Mouse (Mus musculus) thymus, postnatal 0 days (tissue): ENCODE measurements around the gene Fgfr2. TPM values are rescaled to one million over a fixed set of nuclear protein-coding genes. Genes with fewer than 3 reads are reported as not detected.

Source experiments
- DNase-seq: peaks from one replicate; pipeline ENCODE4 v3.0.0-alpha.2; 2015; ENCODE audit warnings: low spot score
- polyA plus RNA-seq: library from polyadenylated mRNA; unstranded; fragments of >200 nt; fragmentation: Nextera tagmentation; extraction: Ambion mirVana; gene quantifications from 2 replicates; pipeline ENCODE4 v1.2.1, GENCODE M21; 2015

The Fgfr2 gene
- polyA plus RNA-seq, 1 experiment from 2014 or later, result 23.6 TPM

DNA sequence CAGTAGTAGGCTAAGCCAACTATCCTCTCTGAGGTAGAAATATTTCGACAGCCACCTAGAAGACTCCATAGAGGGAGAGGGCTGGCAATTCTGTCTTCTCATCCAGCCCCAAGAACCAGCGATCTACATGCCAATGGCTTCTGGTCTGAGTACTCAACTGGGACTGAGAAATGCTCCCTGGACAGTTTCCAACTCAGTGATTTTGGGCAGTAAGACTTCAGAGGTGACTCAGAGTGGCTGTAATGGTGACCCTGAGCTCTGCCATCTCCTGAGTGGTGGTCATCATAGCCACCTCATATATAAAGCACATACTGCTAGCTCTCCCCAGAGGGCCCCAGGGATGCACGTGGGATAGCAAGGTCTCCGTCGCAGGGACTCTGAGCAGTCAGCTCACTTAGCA lies 1055.6 kb downstream of the Fgfr2 start:
- no peak for DNase-seq

DNA sequence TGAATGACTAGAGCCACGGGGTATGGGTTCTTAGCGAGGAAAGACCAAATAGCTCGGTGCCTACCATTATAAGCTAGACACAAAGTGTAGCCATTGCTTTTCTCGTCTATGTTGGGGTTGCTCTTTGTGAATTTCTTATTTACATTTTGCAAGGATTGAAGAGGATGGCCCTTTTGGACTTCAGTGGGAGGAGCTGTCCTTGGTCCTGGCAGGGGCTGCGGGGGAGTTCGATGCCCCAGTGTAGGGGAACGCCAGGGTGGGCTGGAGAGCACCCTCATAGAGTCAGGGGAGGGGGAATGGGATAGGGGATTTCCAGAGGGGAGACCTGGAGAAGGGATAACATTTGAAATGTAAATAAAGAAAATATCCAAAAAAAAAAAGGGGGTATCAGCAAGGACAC lies 1063.0 kb downstream of the Fgfr2 start:
- DNase-seq, result no peak

DNA sequence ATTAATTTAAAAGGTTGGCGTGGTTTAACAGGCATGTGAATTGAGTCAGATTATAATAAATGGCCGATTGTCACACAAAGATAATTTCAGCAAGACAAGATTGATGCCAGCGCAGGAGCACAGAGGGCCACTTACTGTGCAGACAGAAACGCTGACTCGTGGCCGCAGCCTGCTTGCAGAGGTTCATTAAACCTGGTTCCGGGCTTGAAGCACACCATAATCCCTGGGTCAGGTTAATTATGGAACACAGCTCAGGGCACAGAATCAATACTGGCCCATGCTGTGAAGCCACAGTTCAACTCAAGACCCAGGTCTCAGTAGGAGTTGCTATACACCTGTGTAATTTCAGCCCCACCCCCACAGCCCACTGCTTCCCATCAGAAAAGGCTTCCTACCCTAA lies 1066.6 kb downstream of the Fgfr2 start:
- DNase-seq, result no peak

DNA sequence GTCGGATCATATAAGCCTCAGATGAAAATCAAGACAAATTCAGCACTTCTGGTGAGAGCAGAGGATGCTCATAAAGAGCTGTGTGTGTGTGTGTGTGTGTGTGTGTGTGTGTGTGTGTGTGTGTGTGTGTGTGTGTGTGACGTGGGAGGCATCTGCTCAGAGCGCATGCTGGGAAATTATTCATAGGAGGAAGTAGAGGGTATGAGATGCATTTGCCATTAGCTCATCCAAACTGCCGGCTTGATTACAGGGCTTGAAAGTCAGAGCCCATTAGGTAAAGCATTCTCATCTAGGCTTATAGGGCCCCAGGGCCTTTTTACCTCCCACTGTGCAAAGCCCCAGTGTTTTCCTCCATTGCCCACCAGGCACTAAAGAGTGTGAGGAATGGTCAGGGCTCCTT lies 1076.5 kb downstream of the Fgfr2 start:
- no peak for DNase-seq

DNA sequence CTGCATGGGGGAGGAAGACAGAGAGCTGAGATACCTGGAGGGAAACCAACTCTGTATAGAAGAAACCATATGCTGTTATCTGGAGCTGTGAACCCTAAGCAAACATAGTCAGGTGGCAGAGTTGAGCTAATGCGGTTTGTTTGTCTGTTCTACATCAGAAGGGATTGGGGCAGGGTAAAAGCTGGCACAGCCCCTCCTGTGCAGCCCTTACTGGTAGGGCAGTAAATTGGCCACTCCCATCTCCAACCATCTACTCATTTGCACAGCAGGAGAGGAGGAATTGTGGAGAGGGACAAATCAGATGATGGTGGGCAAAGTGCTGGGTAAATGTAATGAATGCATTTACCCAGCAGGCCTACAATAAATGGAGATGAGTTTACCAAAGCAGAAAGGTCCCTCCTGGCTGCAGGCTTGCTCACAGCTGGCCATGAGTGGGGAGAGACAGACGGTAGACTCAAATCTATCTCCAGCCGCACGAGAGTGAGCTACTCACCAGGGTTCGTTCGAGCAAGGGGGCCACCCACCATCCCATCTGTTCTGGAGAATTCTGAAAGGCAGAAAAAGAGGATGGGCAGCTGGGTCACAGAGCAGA lies 1091.1 kb downstream of the Fgfr2 start:
- DNase-seq, result no peak

DNA sequence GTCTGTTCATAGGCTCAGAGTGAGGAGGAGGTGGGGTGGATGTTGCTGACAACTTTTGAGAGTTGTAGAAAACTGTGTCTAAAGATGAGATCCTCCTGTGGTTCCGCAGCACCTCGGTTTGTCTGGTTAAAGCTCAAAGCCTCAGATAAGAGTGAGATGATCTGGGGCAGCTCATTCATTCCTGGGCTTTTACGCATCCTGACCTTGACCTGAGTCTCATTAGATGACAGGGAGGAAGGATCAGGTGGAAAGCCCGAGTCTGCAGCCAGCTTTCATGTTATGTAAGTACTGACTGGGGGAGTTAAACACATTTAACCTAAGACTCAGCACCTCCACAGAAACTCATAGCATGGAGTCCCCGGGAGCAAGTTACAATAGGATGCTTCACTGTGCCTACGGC lies 1096.5 kb downstream of the Fgfr2 start:
- DNase-seq, result no peak

DNA sequence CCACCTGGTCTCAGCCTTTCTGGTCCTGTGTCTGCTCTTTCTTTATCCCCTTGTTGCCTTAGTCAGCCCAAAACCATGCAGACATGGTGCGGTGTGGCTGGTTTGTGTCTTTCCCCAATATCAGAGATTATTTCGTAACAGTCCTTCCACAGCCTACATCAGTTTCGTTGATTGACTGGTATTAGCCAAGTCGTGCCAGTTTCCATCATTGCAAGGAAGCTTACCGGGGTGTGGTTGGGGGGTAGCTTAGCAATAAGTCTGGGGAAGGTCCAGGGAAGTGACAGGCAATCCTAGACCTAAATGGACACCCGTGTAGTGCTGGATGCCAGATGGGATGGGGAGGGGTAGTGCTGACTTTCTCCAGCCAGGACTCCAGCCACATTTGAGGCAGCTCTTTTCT lies 1097.6 kb downstream of the Fgfr2 start:
- no peak for DNase-seq

DNA sequence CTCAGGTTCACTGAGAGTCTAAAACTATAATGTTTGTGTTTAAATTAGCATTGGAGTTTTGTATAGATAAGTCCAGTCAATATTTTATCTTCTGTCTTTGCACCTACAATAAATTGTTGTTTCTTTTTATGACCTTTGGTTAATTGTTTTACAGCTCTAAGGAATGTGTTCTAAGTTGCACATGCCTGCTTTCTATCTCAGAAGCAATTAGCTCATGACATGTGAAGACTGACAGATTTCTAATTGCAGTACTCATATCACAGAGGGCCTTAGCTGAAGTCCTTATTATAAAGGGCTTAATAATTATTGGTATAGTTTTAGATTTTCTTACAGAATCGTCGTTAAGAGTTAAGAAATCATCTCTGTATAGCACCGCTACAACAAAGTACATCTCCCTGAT lies 1107.2 kb downstream of the Fgfr2 start:
- DNase-seq, result no peak

DNA sequence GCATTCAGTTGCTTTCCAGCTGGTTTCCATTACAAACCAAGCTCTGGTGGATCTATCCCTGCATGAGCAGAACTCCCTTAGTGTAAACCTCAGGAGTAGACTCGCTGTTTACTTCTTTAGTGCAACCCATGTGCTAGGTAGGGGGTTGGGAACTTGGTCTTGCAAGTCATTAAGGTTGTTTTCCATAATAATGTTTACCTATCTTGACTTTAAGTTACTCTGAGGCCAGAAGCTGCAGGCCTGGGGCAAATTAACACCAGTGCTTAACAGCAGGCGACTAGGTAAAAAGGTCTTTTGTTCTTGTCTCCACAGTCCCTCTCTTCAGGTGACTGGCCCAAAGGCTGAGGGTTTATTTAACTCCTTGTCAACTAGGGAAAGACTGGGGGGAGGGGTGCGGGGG lies 1108.0 kb downstream of the Fgfr2 start:
- no peak for DNase-seq

DNA sequence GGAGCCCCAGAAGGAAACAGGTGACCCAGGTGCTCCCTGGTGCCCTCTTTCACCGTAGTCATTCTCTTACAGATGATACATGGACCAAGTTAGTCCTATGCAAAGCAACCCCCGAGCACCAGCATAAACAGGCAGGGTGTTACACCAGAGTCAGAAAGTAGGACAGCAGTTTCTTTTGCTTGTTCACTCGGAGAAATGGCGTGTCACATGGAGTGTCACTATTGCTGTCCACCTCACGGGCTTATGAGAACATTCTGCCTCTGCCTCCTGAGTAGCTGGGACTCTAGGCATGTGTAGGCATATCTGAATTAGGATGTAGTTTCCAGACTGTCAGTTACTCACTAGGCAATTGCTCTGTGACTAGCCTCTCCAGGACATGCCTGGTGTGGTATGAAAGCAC lies 1109.2 kb downstream of the Fgfr2 start:
- no peak for DNase-seq

DNA sequence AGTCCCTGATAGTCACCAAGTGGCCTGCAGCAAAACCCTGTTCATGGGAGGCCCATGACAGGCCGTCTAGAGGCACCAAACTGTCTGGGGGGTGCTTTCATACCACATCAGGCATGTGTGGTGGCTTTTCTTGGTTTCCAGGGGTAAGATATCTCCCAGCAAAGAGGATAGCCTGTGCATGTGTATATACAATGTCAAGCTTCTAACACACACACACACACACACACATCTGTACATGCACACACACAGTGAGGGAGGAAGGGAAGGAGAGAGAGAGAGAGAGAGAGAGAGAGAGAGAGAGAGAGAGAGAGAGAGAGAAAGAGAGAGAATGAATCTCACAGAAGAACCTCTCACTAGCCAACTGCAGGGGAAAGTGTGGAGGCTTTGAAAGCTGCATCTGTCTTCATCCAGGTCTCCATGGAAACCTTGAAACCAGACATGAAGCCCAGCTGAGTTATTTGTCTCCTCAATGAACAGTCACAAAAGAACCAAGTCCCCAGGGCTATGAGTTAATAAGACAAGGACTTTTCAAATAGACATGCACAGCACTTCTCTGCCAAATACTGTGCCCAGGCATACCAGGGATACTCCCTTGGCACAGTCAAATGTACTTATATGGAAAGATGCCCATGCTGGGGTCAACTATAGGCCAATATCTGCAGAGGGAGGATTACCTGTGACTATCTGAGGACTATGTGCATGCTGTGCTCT lies 1110.0 kb downstream of the Fgfr2 start:
- DNase-seq, result no peak

DNA sequence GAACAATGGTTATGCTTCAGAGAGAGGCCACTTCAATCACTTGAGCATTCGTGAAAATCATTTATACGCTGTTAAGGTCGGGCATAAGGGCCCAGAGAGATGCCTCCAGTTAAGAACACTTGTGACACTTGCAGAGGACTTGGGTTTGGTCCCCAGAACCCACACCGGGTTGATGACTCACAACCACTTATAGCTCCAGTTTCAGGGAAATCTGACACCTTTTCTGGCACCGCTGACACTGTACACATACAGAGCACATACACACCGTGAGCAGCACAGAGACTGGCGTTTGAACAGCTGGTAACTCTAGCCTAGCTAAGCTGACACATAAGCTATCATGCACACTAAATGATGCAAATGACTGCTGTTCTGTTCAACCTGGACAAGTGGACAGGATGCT lies 1114.1 kb downstream of the Fgfr2 start:
- DNase-seq, result no peak

DNA sequence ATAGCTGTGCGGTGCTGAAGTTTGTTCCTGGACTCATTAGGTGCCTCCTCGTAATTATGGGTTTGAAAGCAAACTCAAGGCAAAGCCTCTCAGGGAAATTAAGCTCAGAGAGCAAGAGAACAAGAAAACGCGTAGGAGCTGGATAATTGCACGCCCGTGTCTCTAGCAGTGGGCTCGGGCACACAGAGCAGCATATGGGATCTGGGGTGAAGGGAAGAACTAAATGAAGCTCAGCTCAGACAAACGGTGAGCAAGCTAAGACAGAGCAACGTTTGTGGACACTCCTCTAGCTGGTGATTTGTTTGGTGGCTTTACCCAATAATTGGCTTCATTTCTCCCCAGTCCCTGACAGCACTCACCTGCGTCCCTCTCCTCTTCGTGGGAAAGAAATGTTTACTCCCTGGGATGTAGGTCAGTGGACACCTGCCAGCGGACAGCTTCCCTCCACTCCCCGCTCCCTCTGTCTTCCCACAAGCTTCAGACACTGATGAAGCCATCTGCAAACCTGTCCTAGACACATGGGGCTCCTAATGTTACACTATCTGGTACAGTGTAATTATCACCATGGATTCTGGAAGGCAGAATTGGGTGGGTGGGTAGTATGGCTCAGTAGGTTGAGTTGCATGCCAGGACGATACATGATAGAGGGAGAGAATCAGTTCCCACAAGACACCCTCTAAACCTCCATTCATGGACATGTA lies 1117.0 kb downstream of the Fgfr2 start:
- DNase-seq, result no peak

DNA sequence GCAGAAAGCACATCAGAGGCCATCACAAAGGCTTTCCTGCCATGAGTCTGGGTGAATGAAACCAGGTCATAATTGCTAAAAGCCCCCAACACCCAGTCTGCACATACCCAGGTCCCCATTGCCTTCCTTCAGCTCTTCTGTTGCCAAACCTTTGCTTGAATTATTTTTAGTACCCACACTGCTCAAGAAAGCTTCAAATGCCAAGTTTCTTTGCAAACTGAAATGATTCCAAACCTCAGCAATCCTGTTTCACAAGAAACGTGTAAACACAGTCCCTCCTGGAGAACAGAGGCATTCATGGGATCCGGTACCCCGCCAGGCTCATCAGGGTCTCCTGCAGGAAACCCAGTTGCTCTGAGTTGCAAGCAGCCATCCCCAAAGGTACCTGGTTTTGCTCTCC lies 1130.3 kb downstream of the Fgfr2 start:
- DNase-seq, result no peak

DNA sequence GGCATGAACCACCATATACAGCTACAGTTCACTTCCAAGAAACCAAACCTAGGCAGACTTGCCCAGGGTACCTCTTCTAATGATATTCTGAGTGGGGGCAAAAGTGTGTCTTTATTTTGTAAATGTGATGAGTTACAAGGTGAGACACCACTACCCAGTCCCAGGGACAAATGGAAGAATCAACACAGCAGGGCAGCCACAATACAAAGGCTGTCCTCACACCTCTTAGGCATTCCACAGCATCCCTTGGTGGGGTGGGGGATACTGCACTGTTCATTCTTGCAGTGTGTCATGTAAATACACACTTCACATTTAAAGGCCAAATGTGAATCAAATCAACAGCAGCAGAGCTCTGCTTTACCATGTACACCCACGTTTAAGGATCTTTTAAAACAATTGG lies 1130.9 kb downstream of the Fgfr2 start:
- DNase-seq, result no peak

DNA sequence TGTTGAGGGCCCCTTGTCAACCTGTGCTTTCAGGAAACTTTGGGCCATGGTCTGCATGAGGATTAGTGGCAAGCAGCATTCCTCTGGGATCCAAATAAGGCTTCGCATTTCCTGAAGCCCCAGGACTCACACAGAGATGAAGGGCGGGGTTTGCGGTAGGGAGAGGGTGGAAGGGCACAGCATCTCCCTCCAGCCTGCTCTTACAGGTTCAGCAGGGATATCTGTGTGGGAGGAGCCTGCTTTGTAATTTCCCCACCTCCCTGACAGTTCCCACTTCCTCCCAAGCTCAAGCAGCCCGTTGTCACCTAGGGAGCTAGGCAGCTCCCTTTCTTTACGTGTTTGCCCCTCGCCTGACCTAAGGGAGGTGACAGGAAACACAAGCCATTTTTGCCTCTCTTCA lies 1134.1 kb downstream of the Fgfr2 start:
- no peak for DNase-seq

DNA sequence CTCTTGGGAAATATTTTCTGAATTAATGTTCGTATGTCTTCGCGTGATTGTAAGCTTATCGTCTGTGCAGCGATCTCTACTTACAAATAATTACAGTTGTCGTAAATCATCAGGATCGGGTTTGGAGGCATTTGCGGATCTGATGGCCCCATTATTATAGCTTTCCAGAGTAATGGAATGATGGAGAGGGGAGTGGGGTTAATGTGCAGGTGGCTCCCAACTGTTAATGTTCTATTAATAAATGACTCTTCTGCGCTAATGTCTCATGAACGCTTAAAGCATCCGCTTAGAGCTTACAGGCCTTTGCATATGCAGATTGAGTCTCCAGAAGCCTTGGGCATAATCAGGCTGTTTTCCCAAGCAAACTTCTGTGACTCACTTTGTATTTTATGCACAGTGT lies 1144.5 kb downstream of the Fgfr2 start:
- DNase-seq, result no peak

DNA sequence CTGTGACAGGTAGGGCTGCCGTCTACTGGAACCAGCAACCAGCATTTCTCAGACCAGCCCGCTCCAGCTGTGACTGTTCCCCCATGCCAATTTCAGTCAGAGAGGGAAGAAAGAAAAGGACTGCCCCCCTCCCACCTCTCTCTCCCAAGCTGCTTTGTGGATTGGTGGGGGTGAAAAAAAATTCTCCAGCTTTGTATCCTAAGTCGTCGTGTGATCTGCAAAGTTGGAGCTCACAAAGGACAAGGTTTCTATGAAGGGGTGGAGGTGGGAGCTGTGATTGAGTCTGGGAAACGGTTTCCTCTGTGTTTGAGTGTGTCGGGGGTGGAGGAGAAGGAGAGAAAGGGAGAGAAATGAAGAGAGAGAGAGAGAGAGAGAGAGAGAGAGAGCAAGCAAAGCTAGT lies 1147.3 kb downstream of the Fgfr2 start:
- DNase-seq, result no peak

DNA sequence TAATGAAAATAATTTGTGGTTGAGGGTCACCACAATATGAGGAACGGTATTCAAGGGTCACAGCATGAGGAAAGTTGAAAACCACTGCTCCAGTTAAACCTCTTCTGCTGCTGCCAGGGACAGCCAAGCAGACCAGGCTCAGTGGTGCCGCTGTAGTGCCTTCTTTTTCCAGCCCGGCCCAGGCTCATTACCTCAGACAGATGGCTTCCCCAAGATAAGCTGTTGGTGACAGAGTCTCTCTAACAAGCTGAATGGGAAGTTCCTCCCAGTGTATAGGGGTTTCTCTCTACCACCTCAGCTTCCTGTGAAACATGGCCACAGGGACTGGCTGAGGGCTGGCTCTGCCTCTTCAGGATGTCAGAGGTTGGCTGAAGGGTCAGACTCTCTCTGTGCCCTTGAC lies 1152.9 kb downstream of the Fgfr2 start:
- DNase-seq, result no peak

DNA sequence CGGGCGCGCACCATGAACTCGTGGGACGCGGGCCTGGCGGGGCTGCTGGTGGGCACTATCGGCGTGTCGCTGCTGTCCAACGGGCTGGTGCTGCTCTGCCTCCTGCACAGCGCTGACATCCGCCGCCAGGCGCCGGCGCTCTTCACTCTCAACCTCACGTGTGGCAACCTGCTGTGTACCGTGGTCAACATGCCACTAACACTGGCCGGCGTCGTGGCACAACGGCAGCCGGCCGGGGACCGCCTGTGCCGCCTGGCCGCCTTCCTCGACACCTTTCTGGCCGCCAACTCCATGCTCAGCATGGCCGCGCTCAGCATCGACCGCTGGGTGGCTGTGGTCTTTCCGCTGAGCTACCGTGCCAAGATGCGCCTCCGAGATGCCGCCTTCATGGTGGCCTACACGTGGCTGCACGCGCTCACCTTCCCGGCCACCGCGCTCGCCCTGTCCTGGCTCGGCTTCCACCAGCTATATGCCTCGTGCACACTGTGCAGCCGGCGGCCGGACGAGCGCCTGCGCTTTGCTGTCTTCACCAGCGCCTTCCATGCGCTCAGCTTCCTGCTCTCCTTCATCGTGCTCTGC lies 1156.1 kb downstream of the Fgfr2 start:
- DNase-seq, result no peak

DNA sequence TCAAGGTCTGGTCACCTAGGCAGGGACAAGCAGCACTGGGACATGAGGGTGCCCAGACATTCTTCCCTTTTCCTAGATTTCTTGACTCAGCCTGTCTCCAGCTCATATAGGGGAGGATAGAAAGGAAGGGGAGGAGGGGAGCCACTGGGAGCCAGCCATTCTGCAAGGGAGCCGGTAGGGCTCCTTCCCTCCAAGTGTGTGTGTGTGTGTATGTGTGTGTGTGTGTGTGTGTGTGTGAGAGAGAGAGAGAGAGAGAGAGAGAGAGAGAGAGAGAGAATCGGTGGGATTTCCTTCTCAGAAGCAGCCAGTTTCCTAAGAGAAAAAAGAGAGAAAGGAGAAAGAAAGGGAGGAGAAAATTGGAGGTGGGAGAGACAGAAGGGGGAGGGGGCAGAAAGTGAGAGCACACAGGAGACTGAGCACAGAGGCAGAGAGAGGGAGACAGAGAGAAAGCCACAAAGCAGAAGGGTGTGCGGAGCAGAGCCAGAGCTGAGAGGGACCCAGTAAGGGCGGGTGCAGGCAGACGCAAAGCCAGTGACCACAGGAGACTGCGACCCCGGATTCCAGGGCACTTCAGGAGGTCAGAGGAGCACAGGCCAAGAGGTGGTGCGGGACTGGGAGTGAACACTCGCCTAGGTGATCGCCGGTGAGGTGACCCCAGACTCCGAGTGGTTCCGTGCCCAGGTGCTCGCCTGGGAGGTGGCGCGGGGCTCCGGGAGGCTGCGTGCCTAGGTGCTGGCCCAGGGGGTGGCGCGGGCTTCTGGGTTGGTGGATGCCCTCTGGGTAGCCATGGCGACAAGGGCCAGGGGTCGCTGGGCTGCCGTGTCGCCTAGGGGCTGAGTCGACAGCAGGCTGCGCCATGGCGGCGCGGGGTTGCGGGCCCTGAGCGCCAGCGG lies 1156.9 kb downstream of the Fgfr2 start, which contains the start of gene Gpr26:
Gene Gpr26, plus strand, starts transcription at position 438 of the 893 bp plus-strand sequence.
- DNase-seq, result no peak
